Mouse (Mus musculus) C2C12 (cell line): ENCODE data around the gene Arhgef10l. TPM values are rescaled to one million over a fixed set of nuclear protein-coding genes. Genes with fewer than 3 reads are reported as not detected.

Experiments
- H3K27me3 ChIP-seq: one replicate; pipeline ENCODE4 v1.6.1; 2011; ENCODE audit not compliant: control insufficient read depth, insufficient read depth, insufficient read length
- H3K36me3 ChIP-seq: one replicate; pipeline ENCODE4 v1.6.1; 2011; ENCODE audit not compliant: control insufficient read depth, insufficient read depth
- H3K4me3 ChIP-seq: one replicate; pipeline ENCODE4 v1.5.1; 2011; ENCODE audit warnings: mild to moderate bottlenecking, control low read depth; ENCODE audit not compliant: poor library complexity, insufficient read depth, severe bottlenecking
- H3K79me2 ChIP-seq: one replicate; pipeline ENCODE4 v1.6.1; 2011; ENCODE audit not compliant: control insufficient read depth, insufficient read depth
- H3K79me3 ChIP-seq: one replicate; pipeline ENCODE4 v1.6.1; 2011; ENCODE audit warnings: low read depth, control low read depth
- H3ac ChIP-seq: one replicate; pipeline ENCODE3; 2011; ENCODE audit warnings: low read depth; ENCODE audit not compliant: control insufficient read depth, insufficient read length
- CEBPB ChIP-seq: IDR thresholded peaks from one replicate; pipeline ENCODE4 v1.6.1; 2011; ENCODE audit warnings: low read depth, mild to moderate bottlenecking, control low read depth, moderate library complexity
- CTCF ChIP-seq: IDR thresholded peaks from one replicate; pipeline ENCODE4 v1.5.1; 2011; ENCODE audit not compliant: control insufficient read depth, insufficient read depth, insufficient read length
- FOSL1 ChIP-seq: IDR thresholded peaks from one replicate; pipeline ENCODE4 v1.8.0; 2011; ENCODE audit warnings: mild to moderate bottlenecking, low read length; ENCODE audit not compliant: poor library complexity, insufficient read depth, severe bottlenecking
- MAX ChIP-seq: IDR thresholded peaks from one replicate; pipeline ENCODE4 v1.6.1; 2011; ENCODE audit warnings: mild to moderate bottlenecking, control low read depth
- MYOD1 ChIP-seq: IDR thresholded peaks from one replicate; pipeline ENCODE4 v1.6.1; 2011; ENCODE audit warnings: low read depth; ENCODE audit not compliant: control insufficient read depth, insufficient read length
- MYOG ChIP-seq: IDR thresholded peaks from one replicate; pipeline ENCODE4 v1.6.1; 2011; ENCODE audit not compliant: control insufficient read depth, insufficient read length; ENCODE audit errors: extremely low read depth
- USF1 ChIP-seq: IDR thresholded peaks from one replicate; pipeline ENCODE4 v1.6.1; 2011; ENCODE audit warnings: low read depth, mild to moderate bottlenecking, control low read depth, moderate library complexity
- polyA plus RNA-seq: library from polyadenylated mRNA; unstranded; fragments of >200 nt; fragmentation: generic; extraction: Trizol; gene quantifications from one replicate; pipeline ENCODE4 v1.2.1, GENCODE M21; 2012; ENCODE audit warnings: missing spikeins

Arhgef10l gene
- polyA plus RNA-seq, 1 experiment, result 27.8 TPM

- H3K79me3 ChIP-seq, result no peaks in the 10 kb centered on the region
- TF ChIP-seq MYOD1, result peak; percentile 60
- no peak for TF ChIP-seq CTCF
- TF ChIP-seq FOSL1, result peak; percentile 93
- peak; percentile 72 for TF ChIP-seq CEBPB
- TF ChIP-seq MAX, result peak; percentile 73
- TF ChIP-seq MYOG, result no peak
- peak; percentile 31 for TF ChIP-seq USF1
- H3K36me3 ChIP-seq, result peaks cover 18% of the 10 kb centered on the region
- peaks cover 11% of the 10 kb centered on the region for H3K79me2 ChIP-seq
- H3ac ChIP-seq, result peak overlapping the region; percentile 8
- no peaks in the 10 kb centered on the region for H3K27me3 ChIP-seq
- no peak overlapping the region for H3K4me3 ChIP-seq
These were observed 128.2 kb downstream of the Arhgef10l start for GRCm38 (mm10) chr4:140537561-140538021.

GRCm38 (mm10) chr4:140535323-140535722 lies 130.5 kb downstream of the Arhgef10l start:
- TF ChIP-seq FOSL1, result no peak
- TF ChIP-seq MYOD1, result no peak
- TF ChIP-seq USF1, result no peak
- TF ChIP-seq CEBPB, result no peak
- TF ChIP-seq MAX, result no peak
- TF ChIP-seq MYOG, result no peak
- no peak for TF ChIP-seq CTCF
- Histone ChIP-seq H3K4me3 (no peak overlapping the region), H3K79me3 (no peaks in the 10 kb centered on the region), H3K79me2 (peaks cover 11% of the 10 kb centered on the region), H3K27me3 (no peaks in the 10 kb centered on the region), H3K36me3 (peaks cover 18% of the 10 kb centered on the region), H3ac (no peak overlapping the region)

- Histone ChIP-seq H3K36me3 (peaks cover 18% of the 10 kb centered on the region), H3K79me2 (peaks cover 11% of the 10 kb centered on the region), H3K4me3 (no peak overlapping the region), H3K79me3 (no peaks in the 10 kb centered on the region), H3ac (no peak overlapping the region), H3K27me3 (no peaks in the 10 kb centered on the region)
- TF ChIP-seq FOSL1 (no peak), MYOD1 (no peak), USF1 (no peak), MAX (no peak), MYOG (no peak), CTCF (no peak), CEBPB (no peak)
These were observed 133.5 kb downstream of the Arhgef10l start for GRCm38 (mm10) chr4:140532270-140532669.

GRCm38 (mm10) chr4:140531024-140531423 lies 134.8 kb downstream of the Arhgef10l start:
- Histone ChIP-seq H3K36me3 (peaks cover 13% of the 10 kb centered on the region), H3K27me3 (no peaks in the 10 kb centered on the region), H3K79me2 (peaks cover 10% of the 10 kb centered on the region), H3K4me3 (no peak overlapping the region), H3ac (no peak overlapping the region), H3K79me3 (no peaks in the 10 kb centered on the region)
- TF ChIP-seq FOSL1 (no peak), MYOD1 (no peak), USF1 (no peak), CTCF (no peak), CEBPB (no peak), MYOG (no peak)

GRCm38 (mm10) chr4:140529735-140530134 lies 136.1 kb downstream of the Arhgef10l start:
- no peak for TF ChIP-seq MAX
- no peak for TF ChIP-seq MYOG
- Histone ChIP-seq H3K79me2 (no peaks in the 10 kb centered on the region), H3K36me3 (peaks cover 1% of the 10 kb centered on the region), H3K79me3 (no peaks in the 10 kb centered on the region), H3K4me3 (no peak overlapping the region), H3ac (no peak overlapping the region), H3K27me3 (no peaks in the 10 kb centered on the region)

GRCm38 (mm10) chr4:140528443-140528842 lies 137.4 kb downstream of the Arhgef10l start:
- Histone ChIP-seq H3K27me3 (no peaks in the 10 kb centered on the region), H3K79me2 (no peaks in the 10 kb centered on the region), H3K79me3 (no peaks in the 10 kb centered on the region), H3K4me3 (no peak overlapping the region), H3ac (no peak overlapping the region), H3K36me3 (no peaks in the 10 kb centered on the region)
- TF ChIP-seq MYOD1, result no peak
- TF ChIP-seq CEBPB, result no peak
- no peak for TF ChIP-seq FOSL1
- TF ChIP-seq USF1, result no peak
- no peak for TF ChIP-seq CTCF
- TF ChIP-seq MYOG, result no peak
- TF ChIP-seq MAX, result no peak

- no peak overlapping the region for H3K4me3 ChIP-seq
- H3K79me2 ChIP-seq, result no peaks in the 10 kb centered on the region
- TF ChIP-seq USF1 (no peak), MYOG (no peak), CTCF (no peak), MYOD1 (no peak), CEBPB (no peak), MAX (no peak), FOSL1 (no peak)
- no peaks in the 10 kb centered on the region for H3K36me3 ChIP-seq
- no peaks in the 10 kb centered on the region for H3K27me3 ChIP-seq
- H3K79me3 ChIP-seq, result no peaks in the 10 kb centered on the region
- no peak overlapping the region for H3ac ChIP-seq
These were observed 140.1 kb downstream of the Arhgef10l start for GRCm38 (mm10) chr4:140525674-140526177.
